Mouse (Mus musculus) lung, postnatal 0 days (tissue): Measurements from ENCODE around the gene Efna2. TPM values are rescaled to one million over a fixed set of nuclear protein-coding genes. Genes with fewer than 3 reads are reported as not detected.

Source experiments
- ATAC-seq: fragments of 200-750 bp; cut with Nextera tagmentation; 2 replicates; pipeline ENCODE4 v1.8.0; 2017; ENCODE audit warnings: moderate library complexity
- DNase-seq: peaks from one replicate; pipeline ENCODE4 v3.0.0-alpha.2; 2016; ENCODE audit warnings: low spot score
- H3K27ac ChIP-seq: fragments of 300-500 bp; sonication (generic); 2 replicates; pipeline ENCODE4 v1.5.1; 2014; ENCODE audit warnings: antibody characterized with exemption, mild to moderate bottlenecking, low read length, mixed read lengths
- H3K27me3 ChIP-seq: fragments of 300-500 bp; sonication (generic); replicated peaks from 2 replicates; pipeline ENCODE4 v1.6.1; 2014; ENCODE audit warnings: low read length, mixed read lengths; ENCODE audit not compliant: insufficient read depth
- H3K36me3 ChIP-seq: fragments of 300-500 bp; sonication (generic); 2 replicates; pipeline ENCODE4 v1.6.1; 2014; ENCODE audit warnings: low read length, mixed read lengths; ENCODE audit not compliant: insufficient read depth
- H3K4me1 ChIP-seq: fragments of 300-500 bp; sonication (generic); 2 replicates; pipeline ENCODE4 v1.6.1; 2014; ENCODE audit warnings: antibody characterized with exemption, low read depth, low read length, mixed read lengths; ENCODE audit not compliant: insufficient read depth
- H3K4me2 ChIP-seq: fragments of 300-500 bp; sonication (generic); replicated peaks from 2 replicates; pipeline ENCODE4 v1.6.1; 2014; ENCODE audit warnings: low read depth, mild to moderate bottlenecking, low read length, moderate library complexity, mixed read lengths
- H3K4me3 ChIP-seq: fragments of 300-500 bp; sonication (generic); 2 replicates; pipeline ENCODE4 v1.5.1; 2014; ENCODE audit warnings: low read depth, low read length
- H3K9ac ChIP-seq: fragments of 300-500 bp; sonication (generic); replicated peaks from 2 replicates; pipeline ENCODE4 v1.6.1; 2014; ENCODE audit warnings: low read depth, mild to moderate bottlenecking
- H3K9me3 ChIP-seq: fragments of 300-500 bp; sonication (generic); 2 replicates; pipeline ENCODE4 v1.6.1; 2016; ENCODE audit warnings: low read length, mixed read lengths
- CTCF ChIP-seq: IDR thresholded peaks from 2 replicates; pipeline ENCODE4 v1.5.1; 2016; ENCODE audit warnings: antibody characterized with exemption, mild to moderate bottlenecking
- EP300 ChIP-seq: IDR thresholded peaks from 2 replicates; pipeline ENCODE4 v1.6.1; 2016; ENCODE audit warnings: antibody characterized with exemption, mild to moderate bottlenecking, control low read depth
- WGBS: fragments of 180-500 bp; shearing (Covaris S2); extraction: QIAGEN DNeasy Blood & Tissue Kit; methylation state at CpG from one replicate; pipeline ENCODE4 v1.1.7; 2014; 5-methylcytosine and 5-hydroxymethylcytosine counted together
- polyA plus RNA-seq: library from polyadenylated mRNA; unstranded; fragments of >200 nt; fragmentation: Nextera tagmentation; extraction: Ambion mirVana; gene quantifications from 2 replicates; pipeline ENCODE4 v1.2.1, GENCODE M21; 2015

Efna2 gene
- polyA plus RNA-seq, 1 experiment from 2014 or later, result 5.1 TPM

DNA sequence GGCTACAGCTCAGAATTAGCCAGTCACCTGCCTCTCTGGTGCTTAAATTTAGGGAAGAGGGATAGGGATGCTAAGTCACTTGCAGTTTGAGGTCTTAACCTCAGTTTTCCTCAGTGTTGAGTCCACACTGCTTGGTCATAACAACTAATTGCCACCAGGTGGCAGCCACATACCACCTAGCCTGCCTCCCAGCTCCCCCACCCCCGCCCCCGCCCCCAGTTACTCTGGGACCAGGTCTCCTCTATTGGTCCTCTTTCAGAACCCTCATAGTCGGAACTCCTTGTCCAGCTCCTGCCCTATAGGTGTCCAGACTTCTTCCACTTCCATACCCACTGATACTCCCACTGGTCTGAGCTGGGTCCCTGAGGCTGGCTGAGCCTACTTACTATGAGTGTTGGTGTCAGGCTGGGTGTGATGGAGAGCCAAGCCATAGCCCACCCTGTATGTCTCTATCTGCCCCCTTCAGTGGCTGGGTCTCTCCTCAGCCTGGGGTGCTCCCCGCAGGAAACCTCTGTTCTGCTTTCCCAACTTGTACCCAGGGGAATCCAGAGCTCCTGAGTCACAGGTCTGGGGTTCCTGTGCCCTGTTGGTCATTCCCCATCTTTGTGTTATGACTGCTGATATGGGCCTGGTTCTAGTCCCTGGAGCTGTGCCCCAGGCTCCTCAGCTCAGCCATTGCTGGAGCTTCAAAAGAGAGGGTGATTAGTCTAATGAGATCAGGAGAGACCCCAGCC lies 3.6 kb upstream of the Efna2 start:
- DNase-seq (peak; percentile 58), ATAC-seq (no peak)
- peaks cover 5% of the 10 kb centered on the region; the same call in 1 of the 2 replicates for H3K4me1 ChIP-seq
- no peak overlapping the region for H3K4me2 ChIP-seq
- no peak overlapping the region for H3K9ac ChIP-seq
- H3K9me3 ChIP-seq, result no peaks in the 10 kb centered on the region
- WGBS, result 28% methylated on average over 4 of the region's 4 CpGs
- H3K36me3 ChIP-seq, result peaks cover 8% of the 10 kb centered on the region
- H3K4me3 ChIP-seq, result no peak overlapping the region
- H3K27me3 ChIP-seq, result peaks cover 4% of the 10 kb centered on the region; the same call in 1 of the 2 replicates
- H3K27ac ChIP-seq, result no peak overlapping the region
- TF ChIP-seq CTCF (peak; percentile 74), EP300 (no peak)

DNA sequence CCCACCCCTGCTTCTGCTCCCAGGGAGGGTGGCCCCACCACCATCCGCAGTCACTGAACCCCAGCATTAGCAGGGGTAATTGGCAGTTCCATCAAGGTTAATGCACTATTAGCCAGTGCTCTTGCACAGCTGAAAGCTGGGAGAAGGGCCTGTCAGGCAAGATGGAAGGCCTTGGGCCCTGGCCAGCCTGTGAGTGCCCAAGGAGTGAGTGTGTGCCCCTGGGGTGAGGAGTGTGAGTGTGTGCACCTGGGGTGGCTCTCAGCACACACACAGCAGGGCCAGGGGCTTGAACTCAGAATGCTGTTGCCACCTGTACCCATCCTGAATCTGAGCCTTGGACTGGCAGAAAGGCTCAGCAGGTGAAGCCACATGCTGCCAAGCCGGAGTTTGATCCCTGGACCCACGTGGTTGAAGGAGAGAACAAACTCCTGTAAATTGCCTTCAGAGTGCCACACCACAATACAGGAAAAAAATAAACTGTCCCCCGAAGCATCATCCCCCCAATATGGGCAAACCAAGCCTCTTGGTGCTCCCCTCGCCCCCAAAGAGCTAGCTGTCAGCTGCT lies 2.9 kb upstream of the Efna2 start:
- Histone ChIP-seq H3K4me2 (no peak overlapping the region), H3K27me3 (peaks cover 4% of the 10 kb centered on the region; the same call in 1 of the 2 replicates), H3K4me3 (no peak overlapping the region), H3K36me3 (peaks cover 3% of the 10 kb centered on the region), H3K9me3 (no peaks in the 10 kb centered on the region), H3K4me1 (peaks cover 5% of the 10 kb centered on the region; the same call in 1 of the 2 replicates), H3K27ac (no peak overlapping the region), H3K9ac (no peak overlapping the region)
- DNase-seq (no peak), ATAC-seq (no peak)
- TF ChIP-seq EP300 (no peak), CTCF (no peak)
- 79% methylated on average over 5 of the region's 5 CpGs for WGBS

DNA sequence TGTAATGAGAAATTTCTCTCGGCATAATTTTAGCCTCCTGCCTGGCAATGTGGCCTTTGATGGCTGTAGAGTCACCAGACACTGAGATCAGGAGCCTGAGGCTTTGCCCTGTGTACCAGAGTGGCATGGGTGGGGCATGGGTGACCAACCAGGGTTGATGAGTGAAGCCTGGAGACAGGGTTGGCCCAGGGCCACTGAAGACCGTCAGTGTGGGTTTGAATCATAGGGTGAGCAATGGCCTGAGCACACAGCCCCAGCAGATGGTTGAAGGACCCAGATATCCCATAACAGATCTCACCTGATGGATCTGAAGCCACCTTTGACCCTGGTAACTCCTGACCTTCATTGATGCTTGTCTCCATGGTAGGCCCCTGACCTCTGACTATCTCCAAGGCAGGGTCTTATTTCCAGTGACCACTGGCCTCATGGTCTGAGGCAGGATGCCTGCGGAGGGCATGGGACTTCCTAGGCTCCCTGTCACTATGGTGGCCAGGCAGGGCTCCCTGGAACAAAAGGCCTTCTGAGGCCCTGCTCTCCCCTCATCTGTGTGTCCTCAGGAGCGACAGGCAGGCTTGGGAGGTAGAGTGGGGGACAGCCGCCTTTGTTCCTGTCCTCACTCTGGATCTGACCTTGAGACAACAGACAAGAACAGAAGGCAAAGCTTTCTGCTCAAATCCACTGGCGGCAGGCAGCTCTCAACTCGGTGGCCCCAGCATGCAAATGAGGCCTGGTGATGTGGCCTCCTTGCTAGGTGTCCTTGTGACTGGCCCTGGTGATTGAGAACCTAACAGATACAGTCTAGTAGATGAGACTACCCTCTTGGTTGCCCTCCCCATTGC lies 1.6 kb upstream of the Efna2 start:
- ATAC-seq (no peak), DNase-seq (no peak)
- H3K9me3 ChIP-seq, result no peaks in the 10 kb centered on the region
- no peak overlapping the region for H3K4me3 ChIP-seq
- H3K27me3 ChIP-seq, result peaks cover 4% of the 10 kb centered on the region; the same call in 1 of the 2 replicates
- no peak for TF ChIP-seq CTCF
- TF ChIP-seq EP300, result no peak
- no peak overlapping the region for H3K9ac ChIP-seq
- H3K4me1 ChIP-seq, result no peaks in the 10 kb centered on the region
- WGBS, result 72% methylated on average over 7 of the region's 7 CpGs
- no peak overlapping the region for H3K4me2 ChIP-seq
- no peaks in the 10 kb centered on the region for H3K36me3 ChIP-seq
- no peak overlapping the region for H3K27ac ChIP-seq

DNA sequence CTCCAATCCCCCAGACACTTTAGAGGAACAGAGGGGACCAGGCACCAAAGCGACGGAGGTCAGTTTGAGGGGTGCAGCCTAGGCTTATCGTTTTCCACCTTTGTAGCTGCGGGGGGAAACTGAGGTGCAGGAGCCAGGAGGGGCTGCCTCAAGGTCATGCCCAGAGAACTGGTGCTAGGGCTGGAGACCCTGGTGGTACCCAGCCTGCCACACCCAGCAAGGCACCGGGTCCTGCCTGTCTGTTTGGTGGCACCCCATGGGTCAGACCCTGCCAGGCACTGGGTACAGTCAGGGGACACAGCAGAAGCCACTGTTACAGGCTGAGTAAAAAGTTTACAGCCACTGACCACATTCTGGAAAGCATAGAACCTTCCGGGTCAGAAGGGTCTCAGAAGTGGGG lies 1.0 kb downstream of the Efna2 start:
- no peak overlapping the region for H3K9ac ChIP-seq
- H3K4me3 ChIP-seq, result peak overlapping the region; percentile 65

DNA sequence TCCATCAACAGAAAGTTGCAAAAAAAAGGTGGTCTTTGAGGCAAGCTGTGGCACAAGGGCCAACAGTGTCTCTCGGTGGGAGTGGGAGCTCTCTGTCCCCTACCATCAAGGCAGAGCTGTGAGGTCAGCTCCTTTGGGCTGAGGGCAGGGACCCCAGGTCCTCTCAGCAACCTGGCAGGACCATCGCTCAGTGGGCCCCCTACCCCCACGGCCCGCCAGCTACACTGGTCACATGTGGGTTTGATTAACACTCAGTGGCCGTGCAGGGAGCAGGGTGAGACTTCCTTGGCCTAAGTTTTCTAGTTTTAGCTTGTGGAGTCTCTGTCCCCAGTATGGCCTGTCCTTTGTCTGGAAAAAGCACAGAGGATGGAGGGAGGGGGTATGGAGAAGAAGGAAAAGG lies 1.5 kb downstream of the Efna2 start:
- ATAC-seq (no peak), DNase-seq (no peak)
- no peak overlapping the region for H3K27ac ChIP-seq
- no peak overlapping the region for H3K9ac ChIP-seq
- H3K9me3 ChIP-seq, result no peaks in the 10 kb centered on the region
- WGBS, result 39% methylated on average over 5 of the region's 5 CpGs
- H3K36me3 ChIP-seq, result no peaks in the 10 kb centered on the region
- no peaks in the 10 kb centered on the region for H3K4me1 ChIP-seq
- no peak overlapping the region for H3K4me2 ChIP-seq
- peaks cover 4% of the 10 kb centered on the region; the same call in 1 of the 2 replicates for H3K27me3 ChIP-seq
- H3K4me3 ChIP-seq, result no peak overlapping the region
- TF ChIP-seq EP300 (no peak), CTCF (no peak)

More for the DNA sequence above, 1.0 kb downstream of the Efna2 start:
- WGBS, result 41% methylated on average over 6 of the region's 6 CpGs
- DNase-seq (no peak), ATAC-seq (no peak)
- no peak overlapping the region for H3K27ac ChIP-seq
- 0 out of 2 replicates have a peak overlapping the region, but pooled peaks have one; percentile 8 for H3K4me2 ChIP-seq
- H3K4me1 ChIP-seq, result no peaks in the 10 kb centered on the region
- no peak for TF ChIP-seq EP300
- no peak for TF ChIP-seq CTCF
- H3K27me3 ChIP-seq, result peaks cover 4% of the 10 kb centered on the region; the same call in 1 of the 2 replicates
- H3K9me3 ChIP-seq, result no peaks in the 10 kb centered on the region
- H3K36me3 ChIP-seq, result no peaks in the 10 kb centered on the region

DNA sequence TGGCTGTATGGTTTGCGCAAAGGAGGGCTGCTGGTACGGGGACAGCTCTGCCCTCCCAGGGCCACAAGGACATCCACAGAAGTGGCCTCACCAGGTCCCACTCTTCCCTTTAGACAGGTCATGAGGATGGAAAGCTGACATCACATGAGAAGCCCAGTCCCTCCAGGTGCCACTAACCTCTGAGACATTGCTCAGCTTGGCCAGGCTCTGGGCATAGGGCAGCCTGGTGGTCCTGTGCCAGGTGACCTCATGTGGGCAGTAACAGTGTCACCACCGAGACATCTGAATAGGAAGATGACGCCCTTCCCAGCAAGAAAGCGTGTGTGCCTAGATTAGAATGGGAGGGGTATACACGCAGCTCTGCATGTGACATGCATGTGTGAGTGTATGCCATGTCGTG lies 3.3 kb downstream of the Efna2 start:
- Histone ChIP-seq H3K4me1 (no peaks in the 10 kb centered on the region), H3K27me3 (peaks cover 4% of the 10 kb centered on the region; the same call in 1 of the 2 replicates), H3K27ac (no peak overlapping the region), H3K4me2 (no peak overlapping the region), H3K4me3 (no peak overlapping the region), H3K9ac (no peak overlapping the region), H3K36me3 (no peaks in the 10 kb centered on the region), H3K9me3 (no peaks in the 10 kb centered on the region)
- ATAC-seq (no peak), DNase-seq (no peak)
- TF ChIP-seq CTCF, result no peak
- no peak for TF ChIP-seq EP300
- 86% methylated on average over 7 of the region's 7 CpGs for WGBS
